Mouse (Mus musculus): ENCODE results near the gene Prkag2. TPM values are rescaled to one million over a fixed set of nuclear protein-coding genes. Genes with fewer than 3 reads are reported as not detected.
"Not testable (repeated sequence)": the region's sequence is repeated elsewhere in the genome, so short reads cannot be mapped to it uniquely, and the experiment has no call there.

Gene Prkag2
- polyA plus RNA-seq, 1 experiment from 2014 or later: 74.5 TPM

- H3K9me3 ChIP-seq: no peaks in the 10 kb centered on the region
- H3K27ac ChIP-seq: no peak overlapping the region
- no peak overlapping the region for H3K4me3 ChIP-seq (replicated peaks)
- no peak for ATAC-seq
- WGBS: 90% methylated on average over 9 of the region's 9 CpGs
- no peaks in the 10 kb centered on the region for H3K4me1 ChIP-seq (replicated peaks)
- no peaks in the 10 kb centered on the region for H3K27me3 ChIP-seq
- H3K36me3 ChIP-seq: peaks cover 47% of the 10 kb centered on the region
- no peak overlapping the region for H3K4me2 ChIP-seq (replicated peaks)
- H3K9ac ChIP-seq (replicated peaks): no peak overlapping the region
These were observed 239.0 kb downstream of the Prkag2 start for GRCm38 (mm10) chr5:24861449-24861930.

GRCm38 (mm10) chr5:24860635-24861448 lies 239.6 kb downstream of the Prkag2 start:
- Histone ChIP-seq H3K4me2 (replicated peaks) (no peak overlapping the region), H3K9ac (replicated peaks) (no peak overlapping the region; the same call in 1 of the 2 replicates), H3K4me3 (replicated peaks) (no peak overlapping the region), H3K36me3 (peaks cover 41% of the 10 kb centered on the region), H3K9me3 (no peaks in the 10 kb centered on the region), H3K27me3 (no peaks in the 10 kb centered on the region), H3K27ac (no peak overlapping the region), H3K4me1 (replicated peaks) (no peaks in the 10 kb centered on the region)
- no peak for ATAC-seq
- 88% methylated on average over 13 of the region's 13 CpGs for WGBS

GRCm38 (mm10) chr5:24859771-24860540 lies 240.5 kb downstream of the Prkag2 start:
- H3K4me2 ChIP-seq (replicated peaks): no peak overlapping the region
- peaks cover 36% of the 10 kb centered on the region for H3K36me3 ChIP-seq
- ATAC-seq: no peak
- H3K9me3 ChIP-seq: no peaks in the 10 kb centered on the region
- H3K27ac ChIP-seq: no peak overlapping the region
- 83% methylated on average over 3 of the region's 3 CpGs for WGBS
- H3K4me1 ChIP-seq (replicated peaks): no peaks in the 10 kb centered on the region
- H3K4me3 ChIP-seq (replicated peaks): no peak overlapping the region
- H3K9ac ChIP-seq (replicated peaks): no peak overlapping the region
- no peaks in the 10 kb centered on the region for H3K27me3 ChIP-seq

- WGBS: 72% methylated on average over 3 of the region's 3 CpGs
- no peak overlapping the region for H3K4me2 ChIP-seq (replicated peaks)
- no peak overlapping the region for H3K4me3 ChIP-seq (replicated peaks)
- ATAC-seq: no peak
- no peak overlapping the region for H3K27ac ChIP-seq
- H3K27me3 ChIP-seq: no peaks in the 10 kb centered on the region
- no peak overlapping the region for H3K9ac ChIP-seq (replicated peaks)
- H3K4me1 ChIP-seq (replicated peaks): no peaks in the 10 kb centered on the region
- H3K9me3 ChIP-seq: no peaks in the 10 kb centered on the region
- H3K36me3 ChIP-seq: no peaks in the 10 kb centered on the region
These were observed 245.4 kb downstream of the Prkag2 start for GRCm38 (mm10) chr5:24854827-24855600.

GRCm38 (mm10) chr5:24854256-24854655 lies 246.2 kb downstream of the Prkag2 start:
- Histone ChIP-seq H3K4me3 (replicated peaks) (no peak overlapping the region), H3K9ac (replicated peaks) (no peak overlapping the region), H3K4me2 (replicated peaks) (no peak overlapping the region), H3K9me3 (no peaks in the 10 kb centered on the region), H3K27ac (no peak overlapping the region), H3K36me3 (no peaks in the 10 kb centered on the region), H3K27me3 (no peaks in the 10 kb centered on the region), H3K4me1 (replicated peaks) (no peaks in the 10 kb centered on the region)
- no peak for ATAC-seq
- 94% methylated on average over 3 of the region's 3 CpGs for WGBS

- H3K4me3 ChIP-seq (replicated peaks): not testable (repeated sequence)
These were observed 252.2 kb downstream of the Prkag2 start for GRCm38 (mm10) chr5:24848261-24848660.

GRCm38 (mm10) chr5:24843841-24844240 lies 256.6 kb downstream of the Prkag2 start:
- H3K9me3 ChIP-seq: no peaks in the 10 kb centered on the region
- H3K36me3 ChIP-seq: no peaks in the 10 kb centered on the region
- H3K9ac ChIP-seq (replicated peaks): peak overlapping the region; percentile 69
- peaks cover 34% of the 10 kb centered on the region for H3K4me1 ChIP-seq (replicated peaks)
- no peak overlapping the region for H3K27ac ChIP-seq
- H3K4me3 ChIP-seq (replicated peaks): no peak overlapping the region
- H3K27me3 ChIP-seq: no peaks in the 10 kb centered on the region
- WGBS: 92% methylated on average over 5 of the region's 5 CpGs
- ATAC-seq: no peak
- no peak overlapping the region for H3K4me2 ChIP-seq (replicated peaks)

More at GRCm38 (mm10) chr5:24848261-24848660, 252.2 kb downstream of the Prkag2 start:
- 90% methylated on average over 14 of the region's 14 CpGs for WGBS
- H3K27me3 ChIP-seq; H3K9me3 ChIP-seq; H3K4me2 ChIP-seq (replicated peaks); ATAC-seq; H3K9ac ChIP-seq (replicated peaks); H3K4me1 ChIP-seq (replicated peaks); H3K36me3 ChIP-seq; H3K27ac ChIP-seq: not testable (repeated sequence)

GRCm38 (mm10) chr5:24843103-24843475 lies 257.4 kb downstream of the Prkag2 start:
- ATAC-seq: peak; percentile 61
- H3K36me3 ChIP-seq: no peaks in the 10 kb centered on the region
- peak overlapping the region; percentile 69 for H3K9ac ChIP-seq (replicated peaks)
- H3K4me2 ChIP-seq (replicated peaks): peak overlapping the region; percentile 74
- WGBS: 1% methylated on average over 21 of the region's 21 CpGs
- no peaks in the 10 kb centered on the region for H3K27me3 ChIP-seq
- peaks cover 34% of the 10 kb centered on the region for H3K4me1 ChIP-seq (replicated peaks)
- no peaks in the 10 kb centered on the region for H3K9me3 ChIP-seq
- peak overlapping the region; percentile 88 for H3K4me3 ChIP-seq (replicated peaks)
- H3K27ac ChIP-seq: peak overlapping the region; percentile 89

- Histone ChIP-seq H3K27ac (peak within 1 kb of the TSS; percentile 98), H3K9me3 (no peaks in the 10 kb centered on the region), H3K27me3 (no peaks in the 10 kb centered on the region), H3K4me2 (replicated peaks) (peak within 1 kb of the TSS; percentile 78), H3K36me3 (no peaks in the 10 kb centered on the region), H3K4me1 (replicated peaks) (peaks cover 36% of the 10 kb centered on the region), H3K9ac (replicated peaks) (peak within 1 kb of the TSS; percentile 92), H3K4me3 (replicated peaks) (peak within 1 kb of the TSS; percentile 88)
- WGBS: under 1% methylated on average over 90 of the region's 92 CpGs
- ATAC-seq: peak; percentile 98
These were observed 258.0 kb downstream of the Prkag2 start, which contains the start of gene Rheb for GRCm38 (mm10) chr5:24842274-24843102. Gene Rheb, minus strand, starts transcription at chr5:24842624.

- Histone ChIP-seq H3K9me3 (no peaks in the 10 kb centered on the region), H3K4me1 (replicated peaks) (peaks cover 38% of the 10 kb centered on the region), H3K9ac (replicated peaks) (peak overlapping the region; percentile 92), H3K27ac (peak overlapping the region; percentile 98), H3K36me3 (no peaks in the 10 kb centered on the region), H3K4me2 (replicated peaks) (peak overlapping the region; percentile 78), H3K4me3 (replicated peaks) (peak overlapping the region; percentile 88), H3K27me3 (no peaks in the 10 kb centered on the region)
- ATAC-seq: peak; percentile 10
- under 1% methylated on average over 35 of the region's 50 CpGs for WGBS
These were observed 258.7 kb downstream of the Prkag2 start for GRCm38 (mm10) chr5:24841662-24842273.

All from midbrain, embryonic 13.5 days (tissue).